Mouse (Mus musculus): ENCODE data around the gene Mcoln3.

The Mcoln3 gene

GRCm38 (mm10) chr3:146117258-146117996 lies at the start of gene Mcoln3:
TSS of gene Mcoln3 (plus strand) at chr3:146117450.
- ATAC-seq (ENCODE audit: insufficient number of reproducible peaks, low FRiP score, low TSS enrichment): no peak

GRCm38 (mm10) chr3:146069276-146069675 lies 48.0 kb upstream of the Mcoln3 start:
- ATAC-seq (ENCODE audit: insufficient number of reproducible peaks, low FRiP score, low TSS enrichment): no peak

GRCm38 (mm10) chr3:146072780-146073179 lies 44.5 kb upstream of the Mcoln3 start:
- no peak; the same call in 1 of the 2 replicates for ATAC-seq (ENCODE audit: insufficient number of reproducible peaks, low FRiP score, low TSS enrichment)

- no peak for ATAC-seq (ENCODE audit: insufficient number of reproducible peaks, low FRiP score, low TSS enrichment)
Measured at GRCm38 (mm10) chr3:146080241-146080640, 37.0 kb upstream of the Mcoln3 start.

GRCm38 (mm10) chr3:146090988-146091657 lies 26.1 kb upstream of the Mcoln3 start:
- no peak for ATAC-seq (ENCODE audit: insufficient number of reproducible peaks, low FRiP score, low TSS enrichment)

- no peak for ATAC-seq (ENCODE audit: insufficient number of reproducible peaks, low FRiP score, low TSS enrichment)
Measured at GRCm38 (mm10) chr3:146095066-146095465, 22.2 kb upstream of the Mcoln3 start.

GRCm38 (mm10) chr3:146096986-146097385 lies 20.3 kb upstream of the Mcoln3 start:
- no peak for ATAC-seq (ENCODE audit: insufficient number of reproducible peaks, low FRiP score, low TSS enrichment)

- ATAC-seq (ENCODE audit: insufficient number of reproducible peaks, low FRiP score, low TSS enrichment): no peak
Measured at GRCm38 (mm10) chr3:146097861-146098260, 19.4 kb upstream of the Mcoln3 start.

- ATAC-seq (ENCODE audit: insufficient number of reproducible peaks, low FRiP score, low TSS enrichment): no peak
Measured at GRCm38 (mm10) chr3:146099925-146100324, 17.3 kb upstream of the Mcoln3 start.

- ATAC-seq (ENCODE audit: insufficient number of reproducible peaks, low FRiP score, low TSS enrichment): no peak
Measured at GRCm38 (mm10) chr3:146102049-146102448, 15.2 kb upstream of the Mcoln3 start.

GRCm38 (mm10) chr3:146107116-146107849 lies 10.0 kb upstream of the Mcoln3 start:
- ATAC-seq (ENCODE audit: insufficient number of reproducible peaks, low FRiP score, low TSS enrichment): no peak

- ATAC-seq (ENCODE audit: insufficient number of reproducible peaks, low FRiP score, low TSS enrichment): peak; percentile 87
Measured at GRCm38 (mm10) chr3:146107921-146108571, 9.2 kb upstream of the Mcoln3 start, which contains the start of gene Wdr63. TSS of gene Wdr63 (minus strand) at chr3:146108130.

GRCm38 (mm10) chr3:146108945-146109344 lies 8.3 kb upstream of the Mcoln3 start:
- ATAC-seq (ENCODE audit: insufficient number of reproducible peaks, low FRiP score, low TSS enrichment): no peak

- ATAC-seq (ENCODE audit: insufficient number of reproducible peaks, low FRiP score, low TSS enrichment): no peak
Measured at GRCm38 (mm10) chr3:146110358-146110757, 6.9 kb upstream of the Mcoln3 start.

- no peak for ATAC-seq (ENCODE audit: insufficient number of reproducible peaks, low FRiP score, low TSS enrichment)
Measured at GRCm38 (mm10) chr3:146110916-146111315, 6.3 kb upstream of the Mcoln3 start.

- ATAC-seq (ENCODE audit: insufficient number of reproducible peaks, low FRiP score, low TSS enrichment): no peak
Measured at GRCm38 (mm10) chr3:146117997-146118457, 777 bp downstream of the Mcoln3 start.

GRCm38 (mm10) chr3:146121310-146122124 lies 4.3 kb downstream of the Mcoln3 start:
- ATAC-seq (ENCODE audit: insufficient number of reproducible peaks, low FRiP score, low TSS enrichment): no peak

GRCm38 (mm10) chr3:146122125-146122420 lies 4.8 kb downstream of the Mcoln3 start:
- ATAC-seq (ENCODE audit: insufficient number of reproducible peaks, low FRiP score, low TSS enrichment): no peak

- ATAC-seq (ENCODE audit: insufficient number of reproducible peaks, low FRiP score, low TSS enrichment): no peak
Measured at GRCm38 (mm10) chr3:146122807-146123463, 5.7 kb downstream of the Mcoln3 start.
